Mouse (Mus musculus) right cerebral cortex, postnatal 14 days (tissue): ENCODE data around the gene Ccser2.

Experiments used
- DNase-seq: peaks from one replicate; pipeline ENCODE4 v3.0.0; 2022

Gene Ccser2

GRCm38 (mm10) chr14:36866966-36867700 lies 101.4 kb downstream of the Ccser2 start:
- peak; percentile 70 for DNase-seq

GRCm38 (mm10) chr14:36863877-36864489 lies 104.6 kb downstream of the Ccser2 start:
- peak; percentile 93 for DNase-seq

GRCm38 (mm10) chr14:36862387-36862786 lies 106.2 kb downstream of the Ccser2 start:
- peak; percentile 63 for DNase-seq

- no peak for DNase-seq
These were observed 109.6 kb downstream of the Ccser2 start for GRCm38 (mm10) chr14:36858932-36859331.

GRCm38 (mm10) chr14:36852972-36853371 lies 115.6 kb downstream of the Ccser2 start:
- DNase-seq, result no peak

- DNase-seq, result no peak
These were observed 119.7 kb downstream of the Ccser2 start for GRCm38 (mm10) chr14:36848860-36849259.
